Mouse (Mus musculus) liver, embryonic 11.5 days (tissue): ENCODE measurements at regions not wholly inside any gene's neighbourhood (a gene's known extent, or its start where the extent isn't known, plus 50 kb on each side); places are given as distances from the start of the nearest gene placed in this dataset.

ENCODE experiments used
- ATAC-seq: fragments of 200-750 bp; cut with Nextera tagmentation; replicated peaks from 2 replicates; pipeline ENCODE4 v1.8.0; 2017; ENCODE audit warnings: moderate number of reproducible peaks, mild to moderate bottlenecking, moderate TSS enrichment, moderate library complexity; ENCODE audit not compliant: low FRiP score
- DNase-seq: peaks from one replicate; pipeline ENCODE4 v3.0.0-alpha.2; 2017; ENCODE audit warnings: low spot score
- H3K27ac ChIP-seq: fragments of 300-500 bp; sonication (generic); 2 replicates; pipeline ENCODE4 v1.5.1; 2014; ENCODE audit warnings: mild to moderate bottlenecking, low read depth, low read length, control low read depth
- H3K27me3 ChIP-seq: fragments of 300-500 bp; sonication (generic); replicated peaks from 2 replicates; pipeline ENCODE4 v1.6.1; 2014; ENCODE audit warnings: low read length, mixed read lengths; ENCODE audit not compliant: control insufficient read depth, insufficient read depth
- H3K36me3 ChIP-seq: fragments of 300-500 bp; sonication (generic); 2 replicates; pipeline ENCODE4 v1.6.1; 2014; ENCODE audit warnings: mild to moderate bottlenecking, low read length, moderate library complexity, mixed read lengths; ENCODE audit not compliant: control insufficient read depth, insufficient read depth
- H3K4me1 ChIP-seq: fragments of 300-500 bp; sonication (generic); replicated peaks from 2 replicates; pipeline ENCODE4 v1.6.1; 2014; ENCODE audit warnings: low read length, mixed read lengths; ENCODE audit not compliant: control insufficient read depth, insufficient read depth
- H3K4me2 ChIP-seq: fragments of 300-500 bp; sonication (generic); 2 replicates; pipeline ENCODE4 v1.6.1; 2014; ENCODE audit warnings: mild to moderate bottlenecking, control low read depth, moderate library complexity
- H3K4me3 ChIP-seq: fragments of 300-500 bp; sonication (generic); 2 replicates; pipeline ENCODE4 v1.5.1; 2014; ENCODE audit warnings: low read depth, low read length, control low read depth
- H3K9ac ChIP-seq: fragments of 300-500 bp; sonication (generic); 2 replicates; pipeline ENCODE4 v1.6.1; 2014; ENCODE audit warnings: low read depth, low read length, control low read depth
- H3K9me3 ChIP-seq: fragments of 300-500 bp; sonication (generic); 2 replicates; pipeline ENCODE4 v1.6.1; 2016; ENCODE audit warnings: low read length, inconsistent platforms, mixed read lengths; ENCODE audit not compliant: control insufficient read depth
- WGBS: fragments of 180-500 bp; shearing (Covaris S2); extraction: QIAGEN DNeasy Blood & Tissue Kit; methylation state at CpG from one replicate; pipeline ENCODE4 v1.1.7; 2014; 5-methylcytosine and 5-hydroxymethylcytosine counted together

- no peak overlapping the region for H3K4me2 ChIP-seq
- DNase-seq (no peak), ATAC-seq (no peak)
- no peak overlapping the region for H3K27ac ChIP-seq
- H3K9me3 ChIP-seq = peaks cover 3% of the 10 kb centered on the region; the same call in 1 of the 2 replicates
- no peak overlapping the region for H3K4me3 ChIP-seq
- H3K27me3 ChIP-seq = no peaks in the 10 kb centered on the region
- H3K4me1 ChIP-seq = no peaks in the 10 kb centered on the region
- 79% methylated on average over 7 of the region's 7 CpGs for WGBS
- no peak overlapping the region for H3K9ac ChIP-seq
- no peaks in the 10 kb centered on the region for H3K36me3 ChIP-seq
Measured at GRCm38 (mm10) chr13:51290021-51290424, 118.4 kb upstream of the S1pr3 start.

DNA sequence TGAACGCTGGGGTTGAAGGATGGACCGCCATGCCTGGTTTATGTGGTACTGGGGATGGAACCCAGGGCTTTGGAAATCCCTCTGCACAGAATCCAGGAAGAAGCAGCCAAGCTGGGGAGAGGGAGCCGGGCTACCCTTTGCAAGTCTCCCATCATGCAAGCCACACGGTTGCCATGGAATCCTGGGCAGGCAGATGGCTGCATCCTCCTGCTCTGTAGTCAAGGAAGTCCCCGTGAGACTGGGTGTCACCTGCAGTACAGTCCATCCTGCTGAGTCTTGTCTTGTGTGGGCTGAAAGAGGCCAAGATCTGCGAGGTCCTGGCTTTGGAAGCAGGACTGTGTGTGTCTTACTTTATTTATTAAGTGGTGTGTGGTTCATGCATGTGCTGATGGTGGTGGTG is 117.5 kb upstream of the S1pr3 start:
- Histone ChIP-seq H3K4me2 (no peak overlapping the region), H3K9me3 (peaks cover 3% of the 10 kb centered on the region; the same call in 1 of the 2 replicates), H3K9ac (no peak overlapping the region), H3K36me3 (no peaks in the 10 kb centered on the region), H3K27ac (no peak overlapping the region), H3K4me1 (no peaks in the 10 kb centered on the region), H3K4me3 (no peak overlapping the region), H3K27me3 (no peaks in the 10 kb centered on the region)
- DNase-seq (no peak), ATAC-seq (no peak)
- WGBS = 72% methylated on average over 6 of the region's 6 CpGs

DNA sequence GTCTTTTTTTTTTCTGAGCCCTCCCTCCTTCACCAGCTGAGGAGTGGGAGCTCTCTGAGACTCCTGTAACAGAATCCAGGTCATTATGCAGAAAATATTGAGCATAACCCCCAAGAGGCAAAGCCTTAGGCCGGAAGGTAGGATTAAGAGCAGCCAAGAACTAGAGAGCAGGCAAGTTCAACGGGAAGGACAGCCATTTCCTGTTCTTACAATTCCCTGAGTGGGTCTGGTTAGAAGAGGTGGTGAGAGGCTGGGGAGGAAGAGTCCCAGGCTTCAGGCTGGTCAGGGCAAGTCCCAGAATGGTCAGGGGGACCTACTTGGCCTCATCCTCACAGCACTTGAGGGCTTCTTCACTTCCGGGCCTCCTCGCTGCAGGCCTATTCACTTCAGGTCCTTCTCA is 115.4 kb upstream of the S1pr3 start:
- no peak for ATAC-seq
- no peaks in the 10 kb centered on the region for H3K36me3 ChIP-seq
- H3K9me3 ChIP-seq = peaks cover 3% of the 10 kb centered on the region; the same call in 1 of the 2 replicates
- H3K4me3 ChIP-seq = no peak overlapping the region
- H3K27ac ChIP-seq = no peak overlapping the region
- H3K9ac ChIP-seq = no peak overlapping the region
- DNase-seq = no peak
- H3K27me3 ChIP-seq = no peaks in the 10 kb centered on the region
- H3K4me2 ChIP-seq = no peak overlapping the region
- 67% methylated on average over 4 of the region's 4 CpGs for WGBS
- H3K4me1 ChIP-seq = no peaks in the 10 kb centered on the region

DNA sequence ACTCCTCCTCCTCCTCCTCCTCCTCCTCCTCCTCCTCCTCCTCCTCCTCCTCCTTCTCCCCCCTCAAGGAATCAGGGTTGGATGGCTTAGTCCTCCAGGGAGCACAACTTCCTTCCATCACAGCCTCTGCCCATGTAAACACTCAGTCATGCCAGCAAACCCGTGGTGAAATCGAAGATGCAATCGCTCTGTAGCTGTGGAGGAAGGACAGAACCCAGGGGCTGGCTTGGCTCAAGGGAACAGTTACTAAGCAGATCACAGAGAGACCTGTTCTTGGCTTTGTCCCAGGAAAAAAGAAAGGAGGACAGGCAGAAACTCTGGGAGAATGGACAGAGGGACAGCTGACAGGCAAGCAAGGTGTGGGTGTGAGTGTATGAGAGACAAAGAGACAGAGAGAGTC is 112.6 kb upstream of the S1pr3 start:
- Histone ChIP-seq H3K4me3 (no peak overlapping the region), H3K27ac (no peak overlapping the region), H3K4me2 (no peak overlapping the region), H3K9me3 (no peaks in the 10 kb centered on the region), H3K36me3 (no peaks in the 10 kb centered on the region), H3K4me1 (no peaks in the 10 kb centered on the region), H3K9ac (no peak overlapping the region), H3K27me3 (no peaks in the 10 kb centered on the region)
- no peak for ATAC-seq
- WGBS = 69% methylated on average over 3 of the region's 3 CpGs
- DNase-seq = no peak

DNA sequence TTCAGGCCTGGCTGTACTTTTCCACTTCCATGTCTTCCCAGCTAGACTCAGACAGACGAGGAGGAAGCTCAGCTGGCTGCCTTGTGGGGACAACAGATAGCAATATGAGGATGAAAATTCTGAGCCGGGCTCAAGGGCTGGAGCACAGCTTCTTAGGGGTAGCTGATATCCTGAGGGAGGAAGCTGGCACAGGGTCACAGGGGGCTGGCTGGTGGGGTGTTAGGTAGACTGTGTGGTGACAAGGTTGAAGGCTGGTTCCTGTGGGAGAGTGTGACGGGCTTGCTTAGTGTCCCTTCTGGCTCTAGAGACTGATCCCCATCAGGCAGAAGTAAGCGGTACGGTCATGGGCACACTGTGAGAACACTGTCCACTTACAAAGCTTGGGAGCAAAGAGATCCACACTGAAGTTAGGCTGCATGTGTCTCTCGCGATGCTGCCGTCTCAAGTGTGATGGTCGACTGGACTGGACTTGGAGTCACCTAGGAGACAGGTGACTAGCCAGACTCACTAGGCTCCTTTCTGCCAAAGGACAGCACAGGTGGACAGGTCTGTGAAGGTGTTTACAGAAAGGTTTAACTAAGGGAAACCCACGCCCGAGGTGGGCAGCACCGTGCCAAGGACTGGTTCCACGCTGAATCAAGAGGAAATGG is 111.1 kb upstream of the S1pr3 start:
- no peak overlapping the region for H3K4me2 ChIP-seq
- no peak for ATAC-seq
- no peaks in the 10 kb centered on the region for H3K4me1 ChIP-seq

DNA sequence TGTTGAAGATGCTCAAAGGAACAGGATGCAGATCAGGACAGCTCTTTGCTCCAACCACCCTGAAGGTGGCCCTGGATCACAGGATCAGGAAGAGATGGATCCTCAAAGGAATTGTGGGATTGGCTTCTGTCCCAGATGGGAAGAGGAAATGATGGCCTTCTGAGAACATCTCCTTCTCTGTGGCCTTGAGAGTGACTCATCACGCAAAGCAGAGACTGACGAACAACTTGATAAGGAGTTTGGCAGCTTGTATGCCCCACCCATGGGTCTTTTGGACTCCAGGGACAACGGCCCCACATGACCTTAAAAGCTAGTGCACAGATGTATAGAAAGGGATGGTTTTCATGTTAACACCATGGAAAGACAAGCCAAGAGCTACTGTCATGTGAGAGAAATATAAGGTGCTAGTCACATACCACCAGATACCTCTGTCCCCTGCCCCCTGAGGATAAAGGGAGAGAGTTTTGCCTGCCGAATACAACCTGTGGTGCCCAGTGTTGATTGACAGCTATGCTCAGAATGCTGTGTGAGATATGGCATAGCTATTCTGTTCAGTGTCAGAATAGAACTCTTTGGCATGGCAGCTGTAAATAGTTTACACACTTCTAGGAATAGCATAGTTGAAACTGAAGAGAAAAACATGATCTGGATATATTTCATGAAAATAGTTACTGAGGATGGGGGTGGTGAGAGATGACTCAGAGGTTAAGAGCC is 109.2 kb upstream of the S1pr3 start:
- H3K4me3 ChIP-seq = no peak overlapping the region
- H3K27ac ChIP-seq = no peak overlapping the region

More for the DNA sequence above, 111.1 kb upstream of the S1pr3 start:
- H3K27ac ChIP-seq = no peak overlapping the region
- 85% methylated on average over 13 of the region's 13 CpGs for WGBS
- no peaks in the 10 kb centered on the region for H3K36me3 ChIP-seq
- H3K27me3 ChIP-seq = no peaks in the 10 kb centered on the region
- H3K9ac ChIP-seq = no peak overlapping the region
- no peak for DNase-seq
- H3K9me3 ChIP-seq = no peaks in the 10 kb centered on the region
- H3K4me3 ChIP-seq = no peak overlapping the region

DNA sequence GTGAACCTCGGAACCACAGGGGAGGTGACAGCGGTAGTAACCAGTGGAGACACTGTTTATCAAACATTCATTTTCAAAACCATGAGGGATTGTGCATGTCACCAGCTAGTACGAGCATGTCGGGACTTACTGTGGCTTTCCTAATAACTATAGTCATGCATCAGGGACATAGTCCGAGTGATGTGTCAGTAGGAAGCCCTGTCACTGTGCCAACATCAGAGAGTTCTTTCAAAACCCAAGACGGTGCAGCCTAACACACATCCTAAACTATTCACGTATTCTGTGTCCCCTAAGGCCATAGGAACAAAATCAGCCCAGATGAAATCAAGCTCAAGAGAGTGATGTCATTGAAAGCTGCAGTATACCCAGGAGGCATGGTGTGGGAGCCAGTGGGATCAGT is 107.0 kb upstream of the S1pr3 start:
- H3K4me1 ChIP-seq = no peaks in the 10 kb centered on the region

More for the DNA sequence above, 109.2 kb upstream of the S1pr3 start:
- Histone ChIP-seq H3K36me3 (no peaks in the 10 kb centered on the region), H3K4me2 (no peak overlapping the region), H3K9me3 (no peaks in the 10 kb centered on the region), H3K9ac (no peak overlapping the region), H3K27me3 (no peaks in the 10 kb centered on the region), H3K4me1 (no peaks in the 10 kb centered on the region)
- 58% methylated on average over 4 of the region's 4 CpGs for WGBS
- ATAC-seq (no peak), DNase-seq (no peak)

DNA sequence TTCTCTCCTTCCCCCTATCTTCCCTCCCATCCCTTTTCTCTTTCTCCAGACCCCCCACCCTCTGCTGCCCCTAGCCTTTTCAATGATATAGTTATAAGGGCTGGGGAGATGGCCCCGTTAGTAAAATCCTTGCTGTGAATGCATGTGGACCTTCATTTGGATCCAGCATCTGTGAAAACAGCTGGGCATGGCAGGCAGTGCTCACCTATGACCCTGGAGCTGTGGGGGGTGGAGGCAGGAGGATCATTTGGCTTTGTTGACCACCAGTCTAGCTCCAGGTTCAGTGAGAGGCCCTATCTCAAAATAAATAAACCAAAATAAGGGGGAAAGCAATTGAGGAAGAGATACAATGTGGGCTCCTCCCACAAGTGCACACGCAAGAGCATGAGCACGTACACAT is 105.3 kb upstream of the S1pr3 start:
- H3K4me1 ChIP-seq = no peaks in the 10 kb centered on the region
- H3K4me3 ChIP-seq = no peak overlapping the region
- H3K27ac ChIP-seq = no peak overlapping the region
- no peaks in the 10 kb centered on the region for H3K36me3 ChIP-seq
- H3K4me2 ChIP-seq = no peak overlapping the region
- H3K9ac ChIP-seq = no peak overlapping the region
- 87% methylated on average over 3 of the region's 3 CpGs for WGBS
- ATAC-seq (no peak), DNase-seq (no peak)
- H3K27me3 ChIP-seq = no peaks in the 10 kb centered on the region
- H3K9me3 ChIP-seq = no peaks in the 10 kb centered on the region

More for the DNA sequence above, 107.0 kb upstream of the S1pr3 start:
- no peaks in the 10 kb centered on the region for H3K9me3 ChIP-seq
- no peak for DNase-seq
- WGBS = 87% methylated on average over 7 of the region's 7 CpGs
- H3K9ac ChIP-seq = no peak overlapping the region
- no peak overlapping the region for H3K4me2 ChIP-seq
- no peak overlapping the region for H3K27ac ChIP-seq
- ATAC-seq = no peak
- no peaks in the 10 kb centered on the region for H3K36me3 ChIP-seq
- no peaks in the 10 kb centered on the region for H3K27me3 ChIP-seq
- no peak overlapping the region for H3K4me3 ChIP-seq

- Histone ChIP-seq H3K27me3 (no peaks in the 10 kb centered on the region), H3K4me1 (no peaks in the 10 kb centered on the region), H3K27ac (no peak overlapping the region), H3K4me3 (no peak overlapping the region), H3K36me3 (no peaks in the 10 kb centered on the region), H3K9me3 (no peaks in the 10 kb centered on the region), H3K4me2 (no peak overlapping the region), H3K9ac (no peak overlapping the region)
- whole genome bisulfite sequencing = 69% methylated on average over 4 of the region's 4 CpGs
- ATAC-seq = no peak
- no peak for DNase-seq
Measured at GRCm38 (mm10) chr13:51304631-51305030, 103.8 kb upstream of the S1pr3 start.
